Mouse (Mus musculus) kidney, postnatal 10 days (tissue): Measurements from ENCODE around the gene Lrrc56.

ENCODE experiments used
- DNase-seq: peaks from one replicate; pipeline ENCODE4 v3.0.0; 2021; ENCODE audit warnings: mixed read lengths

The Lrrc56 gene

GRCm38 (mm10) chr7:141193948-141194347, at the start of gene Lrrc56, which contains the start of gene Hras:
Lrrc56 (plus strand) TSS chr7:141194157.
Hras (minus strand) TSS chr7:141194005.
- DNase-seq: peak; percentile 99

DNA sequence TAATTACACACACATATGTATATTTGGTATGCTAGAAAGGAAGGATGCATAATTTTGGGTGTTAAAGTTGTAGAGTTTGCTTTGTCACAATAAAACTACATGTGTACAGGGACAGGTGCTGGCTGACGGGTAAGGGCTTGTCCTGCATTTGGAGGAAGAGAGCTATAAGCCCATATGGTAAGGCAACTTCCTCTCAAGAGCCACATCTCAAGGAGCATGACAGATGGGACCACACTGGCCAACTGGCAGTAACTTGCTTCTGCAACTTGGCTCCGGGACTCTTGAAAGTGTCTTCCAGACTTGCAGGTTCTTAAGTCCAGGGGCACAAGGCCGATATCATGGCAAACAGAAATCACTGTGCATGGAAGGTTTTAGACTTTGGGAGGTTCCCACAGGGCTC, 49.3 kb upstream of the Lrrc56 start:
- no peak for DNase-seq

DNA sequence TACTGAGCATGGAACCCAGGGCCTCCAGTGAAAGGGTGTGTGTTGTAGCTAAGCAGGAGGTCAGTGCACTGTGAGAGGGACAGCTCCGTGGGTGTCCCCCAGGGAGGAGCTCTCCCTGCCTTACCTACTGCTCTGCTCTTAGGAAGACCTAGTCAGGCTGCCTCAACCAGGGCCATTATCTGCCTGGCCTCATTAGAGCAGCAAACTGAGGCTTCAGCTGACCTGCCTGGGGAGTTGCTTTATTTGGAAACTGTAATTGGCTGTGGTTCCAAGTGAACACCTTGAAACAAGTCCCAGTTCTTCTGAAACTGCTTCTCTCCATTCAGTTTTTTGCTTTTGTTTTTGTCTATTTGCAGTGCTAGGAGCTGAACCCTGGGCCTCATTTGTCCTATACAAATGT, 48.6 kb upstream of the Lrrc56 start:
- no peak for DNase-seq

DNA sequence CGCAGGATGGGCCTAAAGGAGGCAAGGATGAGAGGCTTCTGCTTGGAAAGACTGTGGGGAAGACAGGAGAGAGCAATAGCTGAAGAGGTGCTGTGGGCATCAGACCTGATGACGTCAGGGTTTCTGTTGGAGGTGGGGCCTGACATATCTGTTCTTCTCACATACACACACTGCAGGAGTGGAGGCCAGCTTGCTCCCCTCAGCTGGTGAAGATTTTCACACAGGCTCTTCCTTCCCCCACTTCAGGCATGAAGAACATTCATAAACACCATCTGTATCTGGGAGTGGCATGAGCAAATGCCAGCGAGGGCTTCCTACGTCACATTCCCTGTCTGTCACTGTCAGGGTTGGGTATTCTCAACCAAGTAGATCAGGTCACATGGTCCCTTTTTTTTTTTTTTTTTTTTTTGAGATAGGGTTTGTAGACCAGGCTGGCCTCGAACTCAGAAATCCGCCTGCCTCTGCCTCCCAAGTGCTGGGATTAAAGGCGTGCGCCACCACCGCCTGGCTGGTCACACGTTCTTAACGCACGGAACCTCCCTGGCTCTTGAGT, 47.8 kb upstream of the Lrrc56 start:
- no peak for DNase-seq

DNA sequence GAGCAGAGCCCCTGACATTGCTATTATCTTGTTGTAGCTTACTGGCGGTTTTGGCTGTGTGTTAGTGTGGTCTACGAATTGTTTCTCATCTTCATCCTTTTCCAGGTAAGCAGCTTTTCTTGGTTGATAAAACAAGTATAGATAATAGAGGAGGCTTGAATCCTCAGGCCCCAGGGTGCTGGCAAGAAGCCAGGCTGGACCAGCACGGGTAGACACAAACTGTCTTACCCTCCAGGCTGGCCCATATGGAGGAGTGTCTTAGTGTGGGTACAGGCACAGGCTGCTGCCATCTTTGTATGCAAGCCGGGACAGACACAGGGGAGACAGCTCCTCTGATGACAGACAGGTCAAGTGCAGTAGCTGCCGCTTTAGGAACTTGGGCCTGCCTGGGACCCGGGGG, 46.9 kb upstream of the Lrrc56 start:
- no peak for DNase-seq

DNA sequence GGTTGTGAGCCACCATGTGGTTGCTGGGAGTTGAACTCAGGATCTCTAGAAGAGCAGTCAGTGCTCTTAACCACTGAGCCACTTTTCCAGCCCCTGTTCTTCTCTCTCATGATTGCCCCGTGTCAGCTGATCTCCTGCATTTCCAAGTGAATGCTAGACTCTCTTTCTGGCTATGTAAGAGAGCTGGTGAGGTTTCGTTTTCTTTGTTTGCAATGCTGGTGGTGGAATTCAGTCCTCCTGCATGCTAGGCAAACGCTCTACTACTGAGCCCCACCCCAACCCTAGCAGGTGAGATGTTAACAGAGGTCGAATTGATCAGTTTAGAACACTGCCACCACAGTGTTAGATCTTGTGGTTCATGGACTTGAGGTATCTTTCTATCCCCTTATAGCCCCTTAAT, 45.3 kb upstream of the Lrrc56 start:
- DNase-seq: no peak

DNA sequence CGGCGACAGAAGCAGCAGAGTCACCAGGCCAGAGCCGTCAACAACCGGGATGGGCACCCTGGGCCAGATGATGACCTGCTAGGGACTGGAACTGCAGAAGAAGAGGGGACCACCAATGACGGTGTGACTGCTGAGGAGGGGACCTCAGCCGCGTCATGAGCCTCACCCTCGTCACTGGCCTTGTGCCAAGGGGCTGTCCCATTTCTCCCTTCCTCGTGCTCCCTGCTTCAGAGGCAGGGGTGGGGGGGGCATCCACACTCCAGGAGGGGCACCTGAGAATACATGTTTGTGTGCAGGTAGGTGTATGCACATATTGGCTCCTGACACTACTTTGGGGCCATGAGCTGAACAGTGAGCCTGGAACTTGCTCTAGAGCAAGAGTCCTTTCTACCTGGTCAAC, 38.6 kb upstream of the Lrrc56 start:
- DNase-seq: peak; percentile 27

- DNase-seq: no peak
Measured at GRCm38 (mm10) chr7:141164397-141164796, 29.6 kb upstream of the Lrrc56 start.

DNA sequence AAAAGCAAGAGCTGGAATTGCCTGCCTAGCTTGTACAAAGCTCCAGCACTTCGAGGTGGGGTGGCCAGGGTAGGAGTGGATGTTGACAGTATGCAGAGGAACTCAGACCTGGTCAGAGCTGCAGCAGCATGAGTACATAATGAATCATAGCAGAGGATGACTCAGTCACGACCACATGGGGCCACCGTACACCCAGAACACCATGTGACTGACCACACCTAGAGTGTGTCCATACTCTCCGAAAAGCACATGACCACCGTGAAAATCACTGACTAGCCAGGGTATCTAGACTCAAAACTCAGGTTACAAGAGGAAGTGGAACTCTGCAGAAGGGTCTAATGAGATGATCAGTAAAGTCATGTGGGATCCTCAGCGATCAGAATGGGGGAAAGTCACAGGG, 29.1 kb upstream of the Lrrc56 start:
- DNase-seq: no peak

- DNase-seq: peak; percentile 55
Measured at GRCm38 (mm10) chr7:141167901-141168517, 25.9 kb upstream of the Lrrc56 start.

DNA sequence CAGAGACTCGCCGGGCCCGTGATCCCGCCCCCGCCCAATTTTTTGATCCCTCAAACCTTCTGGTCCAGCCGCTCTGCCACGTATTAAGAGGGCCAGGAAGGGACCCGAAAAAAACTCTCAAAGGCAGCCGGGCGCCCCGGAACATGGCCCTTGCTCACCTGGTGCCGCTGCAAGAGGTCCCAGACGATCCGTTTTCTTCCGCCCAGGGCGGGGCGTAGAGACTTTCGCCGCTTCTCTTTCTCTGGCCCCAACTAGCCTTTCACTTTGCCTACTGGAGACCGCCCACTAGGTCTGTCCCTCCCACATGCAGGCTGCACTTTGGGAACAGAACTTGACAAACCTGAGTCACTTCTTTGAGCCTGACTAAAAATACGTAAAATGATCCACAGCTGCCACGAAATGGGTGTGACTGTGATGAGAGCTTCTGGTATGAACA, 25.4 kb upstream of the Lrrc56 start:
- DNase-seq: peak; percentile 80

DNA sequence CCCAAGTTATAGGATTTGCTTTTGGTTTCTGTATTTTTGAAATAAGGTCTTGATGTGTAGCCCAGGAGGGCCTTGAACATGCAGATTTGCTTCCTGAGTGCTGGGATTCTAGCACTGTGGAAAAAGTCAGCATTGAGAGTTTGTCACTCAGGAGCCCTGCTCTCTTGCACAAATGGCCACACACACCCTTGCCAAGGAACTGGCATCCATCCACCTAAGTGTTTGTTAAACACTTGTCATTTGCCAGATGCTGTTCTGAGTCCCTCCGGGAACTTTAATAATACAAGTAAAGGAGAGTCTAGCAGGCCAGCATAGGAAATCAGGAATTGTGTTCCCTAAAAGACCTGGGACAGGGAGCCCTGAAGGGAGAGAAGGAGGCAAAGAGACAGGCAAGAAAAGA, 24.7 kb upstream of the Lrrc56 start:
- no peak for DNase-seq

DNA sequence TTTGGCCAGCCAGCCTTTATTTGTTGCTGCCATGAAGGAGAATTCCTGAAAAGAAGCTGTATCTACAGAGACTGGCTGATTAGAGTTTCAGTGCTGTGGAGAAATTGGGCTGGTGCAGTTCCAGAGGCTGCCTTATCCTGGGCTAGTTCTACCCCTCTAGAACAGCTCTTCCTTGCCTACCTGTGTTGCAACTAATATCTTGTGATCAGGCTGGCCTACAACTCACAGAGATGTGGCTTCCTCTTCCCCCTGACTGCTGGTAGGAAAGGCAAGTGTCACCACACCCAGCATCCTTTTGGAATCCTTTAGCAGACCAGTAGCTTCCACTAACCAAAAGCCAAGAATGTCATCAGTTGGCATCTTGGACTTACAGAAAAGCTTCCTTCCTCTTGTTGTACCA, 24.1 kb upstream of the Lrrc56 start:
- no peak for DNase-seq

DNA sequence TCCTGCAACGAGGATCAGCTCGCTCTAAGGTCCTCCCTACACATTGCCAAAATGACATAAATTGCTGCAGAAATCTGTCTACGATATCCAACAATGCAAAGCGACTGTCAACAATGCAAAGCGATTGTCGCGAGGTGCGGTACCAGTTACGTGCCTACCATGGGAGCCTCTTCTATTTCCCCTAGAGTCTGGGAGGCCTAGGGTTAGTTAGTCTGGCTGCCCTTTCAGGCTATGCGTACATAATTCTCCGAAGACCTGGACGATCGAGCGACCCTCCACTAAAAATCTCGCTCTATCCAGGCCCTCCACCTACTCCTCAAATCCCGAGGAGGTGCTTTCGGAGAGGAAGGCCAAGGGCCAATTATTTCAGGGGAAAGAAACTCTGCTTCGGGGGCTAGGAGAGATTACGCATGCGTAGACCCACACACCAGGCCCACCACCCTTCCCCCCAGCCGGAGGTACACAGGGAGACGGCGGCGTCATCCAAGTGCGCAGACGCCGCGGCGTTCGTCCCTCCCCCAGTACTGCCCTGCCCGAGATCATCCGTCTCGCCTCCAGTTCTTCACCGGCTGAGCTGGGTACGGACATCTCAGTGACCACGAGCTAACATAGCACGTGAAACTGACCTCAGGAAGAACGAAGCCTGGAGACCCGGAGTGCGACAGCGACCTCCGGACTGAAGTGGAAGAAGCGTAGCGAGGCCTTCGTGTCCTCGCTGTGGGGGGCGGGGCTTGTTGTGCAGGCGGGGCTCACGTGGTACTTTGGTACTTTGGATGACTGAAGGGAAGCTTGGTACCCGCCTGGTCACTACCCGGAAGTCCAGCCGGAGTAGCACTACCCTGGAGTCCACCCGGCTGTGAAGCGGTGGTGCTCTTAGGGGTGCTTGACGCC, 21.6 kb upstream of the Lrrc56 start, which contains the start of gene Rnh1:
TSS of gene Rnh1 (minus strand) at position 742 of the 891 bp plus-strand sequence.
- peak; percentile 95 for DNase-seq

GRCm38 (mm10) chr7:141173323-141173850, 20.6 kb upstream of the Lrrc56 start:
- DNase-seq: no peak

DNA sequence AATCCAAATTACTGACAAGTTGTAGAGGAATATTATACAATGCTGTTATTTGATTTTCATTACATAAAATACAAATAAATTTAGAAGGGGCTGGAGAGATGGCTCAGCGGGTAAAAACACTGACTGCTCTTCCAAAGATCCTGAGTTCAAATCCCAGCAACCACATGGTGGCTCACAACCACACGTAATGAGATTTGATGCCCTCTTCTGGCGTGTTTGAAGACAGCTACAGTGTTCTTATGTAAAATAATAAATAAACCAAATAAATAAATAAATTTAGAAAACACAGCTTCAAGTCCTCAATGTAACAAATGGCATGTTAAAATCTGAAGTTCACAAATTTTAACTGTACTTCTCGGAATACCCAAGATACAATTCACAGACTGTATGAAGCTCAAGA, 18.9 kb upstream of the Lrrc56 start:
- no peak for DNase-seq

DNA sequence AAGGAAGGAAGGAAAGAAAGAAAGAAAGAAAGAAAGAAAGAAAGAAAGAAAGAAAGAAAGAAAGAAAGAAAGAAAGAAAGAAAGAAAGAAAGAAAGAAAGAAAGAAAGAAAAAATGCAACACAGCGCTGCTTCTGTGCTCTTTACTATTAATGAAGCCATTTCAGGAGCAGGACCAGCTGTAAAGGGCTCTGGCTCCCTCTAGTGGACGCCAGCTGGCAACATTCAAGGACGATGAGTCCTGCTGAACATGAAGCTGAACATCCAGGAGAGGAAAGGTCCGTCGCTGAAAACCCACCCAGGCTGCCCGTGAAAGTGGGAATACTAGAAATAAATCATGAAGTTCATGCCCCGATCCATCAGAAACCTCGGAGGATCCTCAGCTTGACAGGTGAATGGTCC, 17.8 kb upstream of the Lrrc56 start:
- DNase-seq: peak; percentile 94

DNA sequence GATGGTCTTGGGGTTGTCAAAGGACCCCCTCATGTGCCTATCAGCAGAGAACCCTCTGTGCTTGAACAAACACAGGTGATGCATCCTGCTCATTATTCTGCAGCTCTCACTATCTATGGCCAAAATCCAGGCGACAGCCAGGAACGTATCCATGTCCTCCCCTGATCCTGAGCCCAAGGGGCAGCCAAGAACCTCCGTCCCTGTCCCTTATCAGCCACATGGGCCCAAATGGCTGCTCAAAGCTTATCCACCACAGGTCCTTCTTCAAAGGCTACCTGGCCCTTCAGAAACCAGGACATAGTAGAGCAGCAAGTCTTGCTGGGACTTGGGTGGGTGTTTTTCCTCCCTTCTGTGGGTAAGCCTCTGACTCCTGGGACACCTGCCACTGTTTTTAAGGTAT, 5.8 kb upstream of the Lrrc56 start:
- DNase-seq: no peak

DNA sequence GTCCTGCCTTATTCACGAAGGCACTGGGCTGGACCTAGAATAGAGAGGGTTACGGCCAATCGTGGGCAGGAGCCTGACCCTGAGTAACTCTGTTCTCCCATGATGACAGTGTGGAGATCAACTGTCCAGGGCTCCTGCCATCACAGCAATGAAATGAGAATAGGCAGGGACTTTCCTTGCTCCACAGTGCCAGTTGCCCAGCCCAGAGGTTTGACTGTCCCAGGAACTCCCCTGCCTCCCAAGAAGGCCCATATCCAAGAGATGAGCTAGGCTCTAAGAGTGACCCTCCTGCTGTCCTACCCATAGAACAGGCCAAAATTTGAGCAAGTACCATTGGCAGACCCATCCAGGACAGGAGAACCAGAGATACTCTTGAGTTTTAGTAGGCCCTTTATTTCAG, 5.2 kb upstream of the Lrrc56 start:
- no peak for DNase-seq

- DNase-seq: no peak
Measured at GRCm38 (mm10) chr7:141190220-141190619, 3.7 kb upstream of the Lrrc56 start.

DNA sequence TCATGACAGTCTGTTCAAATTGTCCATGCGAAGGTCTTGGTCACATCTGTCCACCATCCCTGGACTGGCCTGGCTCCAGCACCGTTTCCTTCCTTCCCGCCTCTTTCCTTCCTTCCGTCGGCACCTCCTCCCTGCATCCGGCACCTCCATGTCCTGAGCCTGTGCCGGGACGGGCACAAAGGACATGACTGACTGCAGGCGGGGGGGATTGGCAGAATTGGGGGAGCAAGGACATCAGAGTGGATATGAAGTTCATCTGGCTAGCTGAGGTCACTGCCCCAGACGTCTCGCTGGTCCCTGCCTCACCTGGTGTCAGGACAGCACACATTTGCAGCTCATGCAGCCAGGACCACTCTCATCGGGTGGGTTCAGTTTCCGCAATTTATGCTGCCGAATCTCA, 2.9 kb upstream of the Lrrc56 start:
- DNase-seq: peak; percentile 71

DNA sequence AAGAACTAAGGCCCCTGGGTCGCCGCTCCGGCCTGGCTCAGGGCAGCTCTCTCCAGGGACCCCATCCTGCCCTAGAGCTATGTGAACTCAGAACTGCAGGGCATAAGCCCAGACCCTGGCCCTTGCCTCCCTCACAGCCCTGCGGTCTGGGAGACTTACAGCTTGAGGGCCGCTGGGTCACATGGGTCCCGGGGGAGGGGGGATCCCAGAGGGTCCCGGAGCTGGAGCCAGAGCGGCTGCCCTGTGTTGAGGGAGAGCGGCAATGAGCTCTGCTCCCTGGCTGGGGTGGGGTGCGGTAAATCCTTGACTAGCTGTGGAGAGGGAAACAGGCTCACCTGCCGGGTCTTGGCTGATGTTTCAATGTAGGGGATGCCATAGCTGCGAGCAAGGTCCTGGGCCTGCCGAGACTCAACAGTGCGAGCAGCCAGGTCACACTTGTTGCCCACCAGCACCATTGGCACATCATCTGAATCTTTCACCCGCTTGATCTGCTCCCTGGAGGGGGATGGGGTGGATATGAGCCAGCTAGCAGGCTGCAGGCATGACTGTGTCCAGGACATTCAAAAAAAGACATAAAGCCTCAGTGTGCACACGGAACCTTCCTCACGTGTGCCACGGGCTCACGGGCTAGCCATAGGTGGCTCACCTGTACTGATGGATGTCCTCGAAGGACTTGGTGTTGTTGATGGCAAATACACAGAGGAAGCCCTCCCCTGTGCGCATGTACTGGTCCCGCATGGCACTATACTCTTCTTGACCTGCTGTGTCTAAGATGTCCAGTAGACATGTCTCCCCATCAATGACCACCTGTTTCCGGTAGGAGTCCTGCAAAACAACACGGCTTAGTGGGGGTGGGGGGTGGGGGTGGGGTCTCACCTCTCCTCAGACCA, 1.9 kb upstream of the Lrrc56 start:
- peak; percentile 26 for DNase-seq
